Mouse (Mus musculus): ENCODE results near the gene Katnal1.
A peak's percentile ranks its signal among the peaks of the same experiment; 100 is the strongest.

Katnal1 gene

GRCm38 (mm10) chr5:148869583-148869982 lies 59.5 kb downstream of the Katnal1 start:
- DNase-seq = no peak

GRCm38 (mm10) chr5:148867766-148868165 lies 61.4 kb downstream of the Katnal1 start:
- peak; percentile 45 for DNase-seq

GRCm38 (mm10) chr5:148867171-148867570 lies 61.9 kb downstream of the Katnal1 start:
- DNase-seq = no peak

GRCm38 (mm10) chr5:148866571-148866970 lies 62.5 kb downstream of the Katnal1 start:
- DNase-seq = peak; percentile 17 to 41

- no peak for DNase-seq
Observed at GRCm38 (mm10) chr5:148863409-148863808, 65.7 kb downstream of the Katnal1 start.

GRCm38 (mm10) chr5:148862853-148863252 lies 66.3 kb downstream of the Katnal1 start:
- DNase-seq = no peak

- DNase-seq = no peak
Observed at GRCm38 (mm10) chr5:148862136-148862535, 67.0 kb downstream of the Katnal1 start.

- no peak for DNase-seq
Observed at GRCm38 (mm10) chr5:148857522-148857921, 71.6 kb downstream of the Katnal1 start.

- no peak for DNase-seq
Observed at GRCm38 (mm10) chr5:148855047-148855446, 74.1 kb downstream of the Katnal1 start.

GRCm38 (mm10) chr5:148854166-148854565 lies 75.0 kb downstream of the Katnal1 start:
- DNase-seq = no peak

- no peak for DNase-seq
Observed at GRCm38 (mm10) chr5:148849516-148849915, 79.6 kb downstream of the Katnal1 start.

- DNase-seq = no peak
Observed at GRCm38 (mm10) chr5:148847032-148847431, 82.1 kb downstream of the Katnal1 start.

GRCm38 (mm10) chr5:148837069-148837468 lies 92.1 kb downstream of the Katnal1 start:
- DNase-seq = peak; percentile 30 to 60

GRCm38 (mm10) chr5:148831596-148832257 lies 97.4 kb downstream of the Katnal1 start:
- DNase-seq = peak; percentile 75 to 82

GRCm38 (mm10) chr5:148831141-148831547 lies 98.0 kb downstream of the Katnal1 start:
- peak in 1 of 2 experiments; percentile 12 for DNase-seq

- DNase-seq = no peak
Observed at GRCm38 (mm10) chr5:148825732-148826131, 103.4 kb downstream of the Katnal1 start.

- DNase-seq = no peak
Observed at GRCm38 (mm10) chr5:148822772-148823171, 106.3 kb downstream of the Katnal1 start.

Measured in thymus, postnatal 36 days (tissue).